In the genomic region with DNA sequence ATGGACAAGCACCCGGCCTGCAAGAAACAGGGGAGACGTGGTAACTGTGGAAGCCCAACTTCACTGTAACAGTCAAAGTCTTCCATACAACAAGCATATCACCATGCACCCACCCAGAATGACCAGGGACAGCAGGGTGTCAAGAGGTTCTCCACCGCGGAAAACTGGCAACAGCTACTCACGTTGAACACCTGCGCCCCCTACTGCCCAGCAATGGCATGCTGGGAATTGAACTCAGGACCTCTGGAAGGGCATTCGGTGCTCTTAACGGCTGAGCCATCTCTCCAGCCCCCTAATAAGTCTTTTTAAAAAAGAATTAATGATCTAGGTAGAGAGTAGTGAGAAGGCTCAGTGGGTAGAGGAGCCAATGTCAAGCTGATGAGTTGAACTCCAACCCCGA, we compare ENCODE assay signal across 11 mouse cellular contexts. TPM values are rescaled to one million over a fixed set of nuclear protein-coding genes. Genes with fewer than 3 reads are reported as not detected.
DNase-seq lines count a peak whose midpoint lies in the region; ATAC-seq and TF ChIP-seq lines count a peak whose summit lies in the region.
"Had no signal": no experiment of that assay in that cellular context is flagged by ENCODE, and none has a peak within 500 bp of the region (broad histone marks: within the 10 kb centered on the region; RNA-seq: fewer than 3 reads in every experiment).

No protein-coding gene starts in this region.

- no peaks in the 10 kb centered on the region for H3K27me3 ChIP-seq in cerebellum, adult 2 months (ENCODE audit: control insufficient read depth, insufficient read depth, low read length)
- H3K27me3 ChIP-seq: forebrain, embryonic 12.5 days had no signal

- no peak for TF ChIP-seq POLR2A in cerebellum, adult 2 months (IDR thresholded peaks at IDR 0.05; ENCODE audit: borderline replicate concordance, insufficient read depth, low read length)

- ATAC-seq in cerebellum, adult (ENCODE audit: insufficient number of reproducible peaks, low FRiP score, low TSS enrichment): no peak

- H3K4me3 ChIP-seq in cerebellum, adult 2 months (replicated peaks; ENCODE audit: insufficient read depth, low read depth, low read length): no peak overlapping the region
- H3K4me3 ChIP-seq: forebrain, embryonic 12.5 days; myocyte had no signal

- no peak overlapping the region for H3K27ac ChIP-seq in cerebellum, adult 2 months (ENCODE audit: insufficient read depth, low read length)
- H3K27ac ChIP-seq: forebrain, embryonic 12.5 days had no signal

- 53% methylated on average over 9 of the region's 9 CpGs for WGBS in cerebellum, adult 2 months

- DNase-seq in cerebellum, adult 2 months: peak in 1 of 2 experiments; percentile 41
- peak; percentile 43 for DNase-seq in kidney, postnatal 10 days
- no peak for DNase-seq in kidney, adult 11 months
- peak; percentile 23 for DNase-seq in NIH3T3 (ENCODE audit: low read depth)
- peak; percentile 53 for DNase-seq in lung, postnatal 10 days
- no peak for DNase-seq in ovary, postnatal 36 days (ENCODE audit: low spot score)
- no peak for DNase-seq in ovary, postnatal 14 days (ENCODE audit: low spot score)

- peaks cover 30% of the 10 kb centered on the region for H3K4me1 ChIP-seq in cerebellum, adult 2 months (ENCODE audit: control insufficient read depth, insufficient read depth, low read length)

- peak; percentile 43; the same call in 1 of the 2 replicates for TF ChIP-seq CTCF in cerebellum, adult 2 months (IDR thresholded peaks at IDR 0.05; ENCODE audit: borderline replicate concordance, insufficient read depth, low read depth, low read length)

RNA-seq across cellular contexts. Expression of gene Sost, which starts 8.1 kb away (rescaled TPM):
- 1.4 and 1.7 TPM in 2 replicates for polyA plus RNA-seq in cerebellum, adult 2 months (2012; rRNA removed)

RNA-seq across cellular contexts. Expression of gene Cfap97d1, which starts 9.2 kb away (rescaled TPM):
- not detected in 2 replicates for polyA plus RNA-seq in cerebellum, adult 2 months (2012; rRNA removed)
- polyA plus RNA-seq: forebrain, embryonic 12.5 days; heart, embryonic 16.5 days; myocyte had no signal

RNA-seq across cellular contexts. Expression of gene Dusp3, which starts 11.9 kb away (rescaled TPM):
- 86.0 and 98.5 TPM in 2 replicates for polyA plus RNA-seq in cerebellum, adult 2 months (2012; rRNA removed)

RNA-seq across cellular contexts. Expression of gene Mpp3, which starts 53.3 kb away (rescaled TPM):
- 158 and 185 TPM in 2 replicates for polyA plus RNA-seq in cerebellum, adult 2 months (2012; rRNA removed)

Comparison
In these comparisons a context has a peak if more than half of its experiments do, and no peak if none do; other contexts are left out.
1. DNase-seq: peak in kidney, postnatal 10 days (single experiment), NIH3T3 (single experiment) and lung, postnatal 10 days (single experiment); none in kidney, adult 11 months (single experiment), ovary, postnatal 36 days (single experiment) and ovary, postnatal 14 days (single experiment).